Mouse (Mus musculus) forebrain, embryonic 14.5 days (tissue): ENCODE measurements around the gene Rps3. TPM values are rescaled to one million over a fixed set of nuclear protein-coding genes. Genes with fewer than 3 reads are reported as not detected.

Experiments
- ATAC-seq: fragments of 200-750 bp; cut with Nextera tagmentation; 2 replicates; pipeline ENCODE4 v1.8.0; 2017; ENCODE audit warnings: mild to moderate bottlenecking, moderate library complexity
- DNase-seq: peaks from one replicate; pipeline ENCODE4 v3.0.0-alpha.2; 2015; ENCODE audit warnings: low spot score
- H3K27ac ChIP-seq: fragments of 300-500 bp; sonication (generic); 2 replicates; pipeline ENCODE4 v1.5.1; 2014; ENCODE audit warnings: low read depth, mild to moderate bottlenecking, control low read depth, low read length, moderate library complexity
- H3K27me3 ChIP-seq: fragments of 300-500 bp; sonication (generic); replicated peaks from 2 replicates; pipeline ENCODE4 v1.6.1; 2014; ENCODE audit warnings: low read length, control low read depth, mixed read lengths; ENCODE audit not compliant: control insufficient read depth, insufficient read depth
- H3K36me3 ChIP-seq: fragments of 300-500 bp; sonication (generic); 2 replicates; pipeline ENCODE4 v1.6.1; 2014; ENCODE audit warnings: low read length, control low read depth; ENCODE audit not compliant: control insufficient read depth, insufficient read depth
- H3K4me1 ChIP-seq: fragments of 300-500 bp; sonication (generic); 2 replicates; pipeline ENCODE4 v1.6.1; 2014; ENCODE audit warnings: antibody characterized with exemption, low read length, control low read depth; ENCODE audit not compliant: control insufficient read depth, insufficient read depth
- H3K4me2 ChIP-seq: fragments of 300-500 bp; sonication (generic); 2 replicates; pipeline ENCODE4 v1.6.1; 2014; ENCODE audit warnings: mild to moderate bottlenecking, control low read depth, low read length
- H3K4me3 ChIP-seq: fragments of 300-500 bp; sonication (generic); 2 replicates; pipeline ENCODE4 v1.5.1; 2014; ENCODE audit warnings: low read depth, low read length, control low read depth
- H3K9ac ChIP-seq: fragments of 300-500 bp; sonication (generic); 2 replicates; pipeline ENCODE4 v1.6.1; 2014; ENCODE audit warnings: mild to moderate bottlenecking, low read length, control low read depth, moderate library complexity
- H3K9me3 ChIP-seq: fragments of 300-500 bp; sonication (generic); replicated peaks from 2 replicates; pipeline ENCODE4 v1.6.1; 2016; ENCODE audit warnings: low read length, control low read depth, mixed read lengths; ENCODE audit not compliant: control insufficient read depth
- WGBS: fragments of 180-500 bp; shearing (Covaris S2); extraction: QIAGEN DNeasy Blood & Tissue Kit; methylation state at CpG from one replicate; pipeline ENCODE4 v1.1.7; 2014; 5-methylcytosine and 5-hydroxymethylcytosine counted together
- polyA plus RNA-seq: library from polyadenylated mRNA; unstranded; fragments of >200 nt; fragmentation: Nextera tagmentation; extraction: Ambion mirVana; gene quantifications from 2 replicates; pipeline ENCODE4 v1.2.1, GENCODE M21; 2014

Gene Rps3
- polyA plus RNA-seq, 1 experiment from 2014 or later = 687 TPM

GRCm38 (mm10) chr7:99484679-99485078, 1.1 kb upstream of the Rps3 start:
- Histone ChIP-seq H3K9ac (no peak overlapping the region), H3K27me3 (no peaks in the 10 kb centered on the region; the same call in 1 of the 2 replicates), H3K27ac (no peak overlapping the region), H3K4me1 (peaks cover 14% of the 10 kb centered on the region), H3K4me2 (no peak overlapping the region), H3K9me3 (no peaks in the 10 kb centered on the region), H3K36me3 (peaks cover 28% of the 10 kb centered on the region), H3K4me3 (no peak overlapping the region)
- 97% methylated on average over 1 of the region's 1 CpGs for WGBS
- no peak for DNase-seq
- ATAC-seq = no peak

- H3K4me2 ChIP-seq = peak overlapping the region; percentile 46
- no peak overlapping the region for H3K9ac ChIP-seq
- peaks cover 36% of the 10 kb centered on the region for H3K36me3 ChIP-seq
- WGBS = 43% methylated on average over 8 of the region's 8 CpGs
- H3K27me3 ChIP-seq = no peaks in the 10 kb centered on the region
- H3K4me1 ChIP-seq = peaks cover 14% of the 10 kb centered on the region
- no peaks in the 10 kb centered on the region for H3K9me3 ChIP-seq
- H3K27ac ChIP-seq = no peak overlapping the region
- DNase-seq = no peak
- H3K4me3 ChIP-seq = peak overlapping the region; percentile 15
- ATAC-seq = peak; percentile 60
These were observed 384 bp upstream of the Rps3 start for GRCm38 (mm10) chr7:99483924-99484319.

- ATAC-seq = no peak
- 2% methylated on average over 6 of the region's 6 CpGs for WGBS
These were observed 901 bp downstream of the Rps3 start for GRCm38 (mm10) chr7:99482637-99483036.

GRCm38 (mm10) chr7:99477235-99477634, 6.3 kb downstream of the Rps3 start:
- Histone ChIP-seq H3K4me1 (peaks cover 12% of the 10 kb centered on the region), H3K4me2 (no peak overlapping the region), H3K36me3 (peaks cover 85% of the 10 kb centered on the region), H3K9ac (no peak overlapping the region), H3K4me3 (no peak overlapping the region), H3K27me3 (no peaks in the 10 kb centered on the region), H3K27ac (no peak overlapping the region), H3K9me3 (no peaks in the 10 kb centered on the region)
- ATAC-seq (no peak), DNase-seq (no peak)
- WGBS = 88% methylated on average over 5 of the region's 5 CpGs

More at GRCm38 (mm10) chr7:99482637-99483036, 901 bp downstream of the Rps3 start:
- peak overlapping the region; percentile 64 for H3K4me3 ChIP-seq
- peak overlapping the region; percentile 73 for H3K9ac ChIP-seq
- H3K9me3 ChIP-seq = no peaks in the 10 kb centered on the region
- peaks cover 14% of the 10 kb centered on the region for H3K4me1 ChIP-seq
- peak overlapping the region; percentile 77; the same call in 1 of the 2 replicates for H3K27ac ChIP-seq
- peak overlapping the region; percentile 92 for H3K4me2 ChIP-seq
- no peaks in the 10 kb centered on the region for H3K27me3 ChIP-seq
- peaks cover 49% of the 10 kb centered on the region for H3K36me3 ChIP-seq
- DNase-seq = no peak

- DNase-seq (no peak), ATAC-seq (no peak)
- Histone ChIP-seq H3K4me2 (no peak overlapping the region), H3K9ac (no peak overlapping the region), H3K4me3 (no peak overlapping the region), H3K27ac (no peak overlapping the region), H3K9me3 (no peaks in the 10 kb centered on the region), H3K36me3 (peaks cover 82% of the 10 kb centered on the region), H3K4me1 (peaks cover 6% of the 10 kb centered on the region), H3K27me3 (no peaks in the 10 kb centered on the region)
- WGBS = 61% methylated on average over 3 of the region's 3 CpGs
These were observed 6.9 kb downstream of the Rps3 start for GRCm38 (mm10) chr7:99476558-99477114.

GRCm38 (mm10) chr7:99475562-99475911, 8.0 kb downstream of the Rps3 start:
- Histone ChIP-seq H3K27ac (no peak overlapping the region), H3K27me3 (no peaks in the 10 kb centered on the region), H3K9me3 (no peaks in the 10 kb centered on the region), H3K9ac (no peak overlapping the region), H3K4me1 (no peaks in the 10 kb centered on the region), H3K4me2 (no peak overlapping the region), H3K36me3 (peaks cover 71% of the 10 kb centered on the region), H3K4me3 (no peak overlapping the region)
- no peak for ATAC-seq
- no peak for DNase-seq
- WGBS = 89% methylated on average over 2 of the region's 2 CpGs

- WGBS = 65% methylated on average over 12 of the region's 12 CpGs
- H3K27ac ChIP-seq = peak overlapping the region; percentile 52
- H3K4me3 ChIP-seq = no peak overlapping the region
- H3K4me1 ChIP-seq = no peaks in the 10 kb centered on the region
- H3K36me3 ChIP-seq = peaks cover 65% of the 10 kb centered on the region
- H3K4me2 ChIP-seq = no peak overlapping the region
- H3K9ac ChIP-seq = no peak overlapping the region
- peak; percentile 47; the same call in 1 of the 2 replicates for ATAC-seq
- no peaks in the 10 kb centered on the region for H3K9me3 ChIP-seq
- no peaks in the 10 kb centered on the region for H3K27me3 ChIP-seq
- DNase-seq = no peak
These were observed 8.5 kb downstream of the Rps3 start for GRCm38 (mm10) chr7:99474836-99475561.

- no peak overlapping the region for H3K4me2 ChIP-seq
- peaks cover 54% of the 10 kb centered on the region for H3K36me3 ChIP-seq
- H3K27me3 ChIP-seq = no peaks in the 10 kb centered on the region
- no peak overlapping the region for H3K4me3 ChIP-seq
- H3K27ac ChIP-seq = no peak overlapping the region
- ATAC-seq (no peak), DNase-seq (no peak)
- peaks cover 5% of the 10 kb centered on the region for H3K4me1 ChIP-seq
- H3K9ac ChIP-seq = no peak overlapping the region
- 88% methylated on average over 14 of the region's 14 CpGs for WGBS
- no peaks in the 10 kb centered on the region for H3K9me3 ChIP-seq
These were observed 9.7 kb downstream of the Rps3 start for GRCm38 (mm10) chr7:99473638-99474407.

- Histone ChIP-seq H3K9ac (no peak overlapping the region), H3K27ac (no peak overlapping the region), H3K9me3 (no peaks in the 10 kb centered on the region), H3K4me1 (peaks cover 16% of the 10 kb centered on the region), H3K36me3 (peaks cover 31% of the 10 kb centered on the region), H3K4me3 (no peak overlapping the region), H3K27me3 (no peaks in the 10 kb centered on the region), H3K4me2 (no peak overlapping the region)
- ATAC-seq (no peak), DNase-seq (no peak)
- WGBS = 58% methylated on average over 18 of the region's 18 CpGs
These were observed 12.0 kb downstream of the Rps3 start for GRCm38 (mm10) chr7:99471578-99471977.
